Mouse (Mus musculus): ENCODE results near the gene Eva1a.

Eva1a gene

DNA sequence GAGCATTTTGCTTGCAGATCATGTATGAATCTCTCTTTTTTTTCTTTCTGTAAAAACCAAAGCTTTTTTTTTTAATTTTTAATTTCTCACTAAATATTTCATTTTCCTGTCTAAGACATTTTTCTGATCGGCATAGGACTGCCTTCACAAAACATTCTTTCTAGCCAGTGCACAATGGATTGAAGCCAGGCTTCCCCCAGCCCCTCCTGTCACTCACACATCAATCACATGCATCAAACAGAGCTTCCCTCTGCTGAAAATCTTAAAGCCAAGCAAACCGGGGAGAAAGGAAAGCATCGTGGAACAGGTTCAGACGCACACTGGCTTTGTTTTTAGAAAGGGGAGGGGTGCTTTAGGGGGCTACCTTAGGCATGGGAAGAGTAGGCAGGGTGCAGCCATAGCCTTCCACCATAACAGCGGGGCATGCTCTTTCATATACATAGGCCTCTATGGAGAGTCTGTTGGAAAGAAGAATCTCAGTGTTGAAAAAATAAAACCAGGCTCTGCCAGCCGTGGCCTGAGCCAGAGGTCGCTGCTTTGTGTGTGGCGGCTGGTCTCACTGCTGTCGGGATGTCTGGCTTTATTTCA, 88.9 kb downstream of the Eva1a start:
- no peak for DNase-seq

DNA sequence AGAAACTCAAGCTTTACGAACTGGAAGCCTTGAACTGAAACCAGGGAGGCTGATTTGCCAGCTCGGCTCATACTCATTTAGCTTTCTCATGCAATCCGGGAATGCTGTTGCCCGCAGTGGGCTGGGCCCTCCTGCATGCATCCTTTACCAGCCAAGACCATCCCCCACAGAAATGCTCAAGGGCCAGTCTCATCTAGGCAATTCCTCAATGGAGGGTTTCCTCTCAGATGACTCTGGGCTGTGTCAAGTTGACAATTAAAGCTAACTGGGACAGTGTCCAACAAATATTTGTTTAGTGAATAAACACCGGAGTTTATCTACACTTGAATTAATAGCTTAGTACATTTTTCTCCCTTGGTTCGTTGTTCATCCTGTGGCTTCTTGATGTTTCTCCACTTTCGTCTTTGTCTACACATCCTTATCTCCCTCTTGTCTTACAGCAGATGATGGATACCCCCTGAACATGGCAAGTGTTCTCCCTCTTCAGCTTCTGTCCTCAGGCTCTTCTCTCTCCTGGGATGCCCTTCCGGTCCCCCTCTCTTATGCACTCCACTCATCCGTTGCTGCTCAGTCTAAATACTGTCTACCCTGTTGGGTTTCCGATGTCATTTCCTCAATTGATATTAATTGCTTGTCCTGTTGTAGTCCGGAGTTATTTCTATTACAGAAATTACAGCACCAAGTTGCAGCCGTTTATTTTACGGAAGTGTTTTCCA, 92.2 kb downstream of the Eva1a start:
- no peak for DNase-seq

DNA sequence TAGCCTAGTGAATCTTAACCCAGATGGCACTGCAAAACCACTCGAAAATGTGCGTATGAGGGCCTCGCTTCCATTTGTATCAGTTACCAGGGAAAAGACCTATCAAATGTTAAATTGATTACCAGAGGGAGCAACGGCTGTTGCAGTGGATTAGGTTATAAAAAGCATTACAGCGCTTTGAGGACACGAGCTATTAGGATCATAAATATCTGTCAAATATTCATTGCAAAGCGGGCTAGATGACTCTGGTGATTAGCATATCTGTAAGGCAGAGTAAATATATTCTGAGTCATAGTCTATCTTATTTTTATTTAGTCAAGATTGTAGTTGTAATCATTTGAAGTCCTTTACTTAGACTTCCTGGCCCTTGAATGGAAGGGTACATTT, 92.7 kb downstream of the Eva1a start:
- no peak for DNase-seq

DNA sequence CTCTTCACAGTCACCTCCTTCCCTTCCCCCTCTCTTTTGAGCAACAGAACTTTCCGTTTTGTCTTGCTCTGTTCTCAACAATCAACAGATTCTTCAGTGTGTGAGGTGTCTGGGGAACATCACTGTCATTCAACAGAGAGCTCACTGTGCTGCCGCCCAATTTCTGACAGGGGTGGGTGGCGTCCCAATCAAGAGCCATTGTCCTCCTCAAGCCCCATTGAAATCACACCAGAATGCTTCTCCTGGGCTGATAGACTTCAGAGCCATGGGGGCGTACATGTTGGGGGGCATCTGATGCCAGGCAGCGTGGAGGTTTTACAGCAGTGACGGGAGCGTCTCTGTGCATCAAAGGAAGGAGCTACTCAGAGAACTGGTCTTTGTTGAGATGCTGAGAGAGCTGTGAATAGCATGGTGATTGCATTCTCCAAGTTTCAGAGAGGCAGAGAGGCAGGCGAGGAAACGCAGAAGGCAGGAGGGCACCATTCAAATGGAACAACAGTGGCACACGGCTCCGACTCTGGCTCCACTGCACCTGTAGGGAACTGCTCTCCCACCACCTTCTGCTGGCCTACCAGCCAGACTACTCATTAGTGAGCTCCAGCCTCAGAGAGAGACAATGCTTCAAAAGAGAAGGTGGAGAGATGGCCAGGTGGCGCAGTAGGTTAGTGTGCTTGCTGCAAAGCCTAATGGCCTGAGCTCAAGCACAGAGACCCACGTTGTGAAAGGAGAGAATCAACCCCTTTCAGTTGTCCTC, 95.3 kb downstream of the Eva1a start:
- no peak for DNase-seq

Data from cerebellum, postnatal 36 days (tissue).